Mouse (Mus musculus): Measurements from ENCODE around the gene Islr.
A peak's percentile ranks its signal among the peaks of the same experiment; 100 is the strongest.

DNA sequence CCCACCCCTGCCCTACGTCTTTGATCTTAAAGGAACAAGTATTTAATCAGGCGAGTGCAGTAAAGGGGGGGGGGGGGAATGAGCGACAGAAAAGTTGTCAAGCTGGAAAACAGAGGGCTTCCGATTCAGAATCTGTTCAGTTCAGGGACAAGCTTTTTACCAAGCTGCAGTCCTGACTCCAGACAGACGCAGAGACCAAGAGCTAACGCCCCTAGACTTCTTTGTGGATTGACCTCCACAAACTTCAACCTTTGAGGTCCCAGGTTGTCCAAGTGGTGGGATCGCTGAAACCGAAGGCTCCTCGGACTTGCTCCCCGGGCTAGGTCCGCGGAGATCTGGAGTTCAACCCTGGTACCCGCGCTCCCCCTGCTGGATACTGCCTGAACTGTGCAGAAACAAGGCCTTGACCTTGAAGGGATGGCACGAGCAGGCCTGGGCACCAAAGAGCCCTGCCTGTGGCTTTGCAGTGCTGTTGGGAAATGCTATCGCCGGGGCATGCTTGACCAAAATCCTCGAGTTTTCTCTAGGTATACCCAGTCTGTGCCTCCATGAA lies 418 bp upstream of the Islr start:
- peak; percentile 97 for TF ChIP-seq CTCF (IDR thresholded peaks at IDR 0.05; ENCODE audit: low read depth, low read length)
- TF ChIP-seq POLR2A (IDR thresholded peaks at IDR 0.05; ENCODE audit: extremely low read depth, insufficient read depth, low read length), result no peak

Measured in liver, adult 2 months (tissue).